In the genomic region with DNA sequence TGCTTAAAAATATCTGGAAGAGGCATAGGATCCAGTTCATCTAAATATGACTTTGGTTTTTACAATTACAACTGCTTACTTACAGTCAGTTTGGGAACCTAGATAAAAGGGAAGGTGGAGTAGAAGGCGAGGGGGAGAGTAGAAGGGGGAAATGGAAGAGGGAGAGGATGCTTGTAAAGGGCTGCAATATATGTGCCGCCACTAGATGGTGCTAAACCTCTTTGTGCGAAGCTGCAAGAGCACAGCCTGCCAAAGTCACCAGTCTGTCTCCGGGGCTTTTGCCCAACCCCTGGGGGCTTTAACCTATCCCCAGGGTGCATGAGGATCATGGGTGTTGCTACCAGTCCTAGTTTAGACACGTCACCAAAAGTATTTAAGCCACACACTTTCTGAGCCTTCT, we compare ENCODE assay signal across 8 mouse cellular contexts. TPM values are rescaled to one million over a fixed set of nuclear protein-coding genes. Genes with fewer than 3 reads are reported as not detected.
DNase-seq lines count a peak whose midpoint lies in the region; ATAC-seq and TF ChIP-seq lines count a peak whose summit lies in the region.
"Not testable (repeated sequence)": the region's sequence is repeated elsewhere in the genome, so short reads cannot be mapped to it uniquely, and the experiment has no call there.

No protein-coding gene starts in this region.

- in situ Hi-C loops in ES-E14 (cut with MboI; ENCODE audit: low sequenced_read_pairs in 2 of 2, unreplicated experiment in 2 of 2): not testable (repeated sequence)

- not testable (repeated sequence) for ATAC-seq in lung, postnatal 0 days

- 3% methylated on average over 4 of the region's 5 CpGs for WGBS in lung, postnatal 0 days

- DNase-seq in ES-E14 (ENCODE audit: low read depth, low spot score): peak; percentile 57
- DNase-seq in c-Kit-negative CD71-positive TER-119-positive erythroid progenitor cells, embryonic 14.5 days (ENCODE audit: low read depth, low spot score): peak; percentile 5
- DNase-seq in heart, postnatal 36 days: peak; percentile 12 to 43
- peak; percentile 49 for DNase-seq in layer of hippocampus, postnatal 10 days (ENCODE audit: low spot score in 2 of 2)
- peak; percentile 50 for DNase-seq in lung, postnatal 0 days (ENCODE audit: low spot score)
- peak; percentile 35 for DNase-seq in retina, postnatal 7 days (ENCODE audit: low read depth, low spot score)
- DNase-seq in urinary bladder, postnatal 14 days (ENCODE audit: low spot score): peak; percentile 17

- not testable (repeated sequence) for H3K9ac ChIP-seq in ES-E14 (ENCODE audit: insufficient read depth, low read depth, low read length, poor library complexity, severe bottlenecking); lung, postnatal 0 days (replicated peaks; ENCODE audit: low read depth)

- not testable (repeated sequence) for TF ChIP-seq EP300 in lung, postnatal 0 days (IDR thresholded peaks at IDR 0.05)

- H3K9me3 ChIP-seq in ES-E14 (ENCODE audit: control insufficient read depth, insufficient read depth, low read depth, low read length); lung, postnatal 0 days (ENCODE audit: low read length): not testable (repeated sequence)

- not testable (repeated sequence) for H3K27ac ChIP-seq in ES-E14 (ENCODE audit: insufficient read depth, low read depth, low read length, poor library complexity, severe bottlenecking); embryonic fibroblast, embryonic 13.5 days (ENCODE audit: insufficient read depth, low read length); lung, postnatal 0 days (ENCODE audit: low read length)

- H3K4me1 ChIP-seq in ES-E14 (ENCODE audit: control insufficient read depth in 2 of 2, insufficient read depth in 2 of 2, low read length in 2 of 2, poor library complexity in 1 of 2); embryonic fibroblast, embryonic 13.5 days (ENCODE audit: control insufficient read depth, insufficient read depth, low read length); lung, postnatal 0 days (ENCODE audit: insufficient read depth, low read depth, low read length): not testable (repeated sequence)

- not testable (repeated sequence) for H3K4me2 ChIP-seq in lung, postnatal 0 days (replicated peaks; ENCODE audit: low read depth, low read length)

- not testable (repeated sequence) for H3K36me3 ChIP-seq in ES-E14 (ENCODE audit: control insufficient read depth, insufficient read depth, low read length, poor library complexity, severe bottlenecking); lung, postnatal 0 days (ENCODE audit: insufficient read depth, low read length)

- not testable (repeated sequence) for H3K27me3 ChIP-seq in lung, postnatal 0 days (replicated peaks; ENCODE audit: insufficient read depth, low read length)

- not testable (repeated sequence) for H3K4me3 ChIP-seq in ES-E14 (ENCODE audit: insufficient read depth in 1 of 2, low read depth in 1 of 2, low read length in 2 of 2, poor library complexity in 1 of 2, severe bottlenecking in 1 of 2); embryonic fibroblast, embryonic 13.5 days (ENCODE audit: insufficient read depth, low read length); lung, postnatal 0 days (ENCODE audit: low read depth, low read length)

- peak; percentile 50; the same call in 1 of the 2 replicates for TF ChIP-seq CTCF in embryonic fibroblast, embryonic 13.5 days (IDR thresholded peaks at IDR 0.05; ENCODE audit: borderline replicate concordance, insufficient read depth, low read length)
- peak; percentile 71 for TF ChIP-seq CTCF in lung, postnatal 0 days (IDR thresholded peaks at IDR 0.05)

- not testable (repeated sequence) for TF ChIP-seq POLR2A in embryonic fibroblast, embryonic 13.5 days (IDR thresholded peaks at IDR 0.05; ENCODE audit: low read depth, low read length)

- intact Hi-C loops in heart, postnatal 36 days (cut with DNase I): not testable (repeated sequence)

TF ChIP-seq in ES-E14, 5 proteins besides CTCF, POLR2A, EP300 and RAD21:
- TF ChIP-seq ZC3H11A (IDR thresholded peaks at IDR 0.05; ENCODE audit: borderline replicate concordance, low read depth, low read length): peak; percentile 61; the same call in 1 of the 2 replicates

RNA-seq across cellular contexts. Expression of a gene that starts 11.6 kb away (rescaled TPM):
- not detected in 2 replicates for total RNA-seq in ES-E14 (2012; rRNA removed)
- not detected in 2 replicates for polyA plus RNA-seq in embryonic fibroblast, embryonic 13.5 days (2011; ENCODE audit: insufficient read length, low read depth, missing spikeins)
- under 1 TPM in 1 of 2 experiments, not detected in 1; 0.69 TPM for total RNA-seq in heart, postnatal 36 days (2021)
- not detected for total RNA-seq in layer of hippocampus, postnatal 10 days (2021)
- not detected in 2 replicates for polyA plus RNA-seq in lung, postnatal 0 days (2015; fragmentation: Nextera tagmentation; extraction: Ambion mirVana)

Comparison
In these comparisons a context has a peak if more than half of its experiments do, and no peak if none do; other contexts are left out.
1. DNase-seq: peak in every context shown above with its lines; median percentile 57 in ES-E14; 50 in lung, postnatal 0 days; 49 in layer of hippocampus, postnatal 10 days; 35 in retina, postnatal 7 days; 28 in heart, postnatal 36 days; 17 in urinary bladder, postnatal 14 days; 5 in c-Kit-negative CD71-positive TER-119-positive erythroid progenitor cells, embryonic 14.5 days.